ENCODE assay signal across 8 mouse cellular contexts in the genomic region with DNA sequence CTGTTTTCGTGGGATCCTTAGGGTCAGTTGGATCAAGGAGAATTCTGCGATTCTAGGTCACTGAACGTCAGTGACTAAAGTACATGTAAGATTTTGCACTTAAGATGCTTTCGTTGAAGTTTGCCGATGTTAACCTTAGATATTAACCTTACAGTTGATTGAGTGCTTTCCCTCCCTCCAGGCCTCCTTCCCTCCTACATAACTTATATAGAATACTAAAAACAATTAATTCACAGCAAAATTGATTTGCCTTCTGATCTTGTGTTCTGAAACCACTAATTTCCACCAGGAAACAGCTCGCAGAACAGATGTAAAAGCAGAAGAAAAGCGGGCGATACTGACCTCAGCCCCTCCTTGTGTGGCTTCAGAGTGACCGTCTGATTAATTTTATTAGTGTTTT.
DNase-seq lines count a peak whose midpoint lies in the region; ATAC-seq and TF ChIP-seq lines count a peak whose summit lies in the region.

No protein-coding gene starts in this region.

- intact Hi-C loops in heart, postnatal 10 days (cut with DNase I) = loop anchor here (10.0 kb wide), 2 partner anchors 193 to 303 kb away; no protein-coding TSS in a partner anchor
- intact Hi-C loops in left cerebral cortex, postnatal 10 days (cut with DNase I) = no loop called here

- peak overlapping the region; percentile 47 for H3K4me3 ChIP-seq in heart, postnatal 0 days (ENCODE audit: low read depth, low read length)
- no peak overlapping the region for H3K4me3 ChIP-seq in embryonic facial prominence, embryonic 12.5 days
- H3K4me3 ChIP-seq in hindbrain, embryonic 12.5 days = no peak overlapping the region
- H3K4me3 ChIP-seq in midbrain, embryonic 13.5 days (replicated peaks) = peak overlapping the region; percentile 14; the same call in 1 of the 2 replicates
- no peak overlapping the region for H3K4me3 ChIP-seq in liver, embryonic 11.5 days (ENCODE audit: low read depth, low read length)

- WGBS in heart, postnatal 0 days = 18% methylated on average over 9 of the region's 9 CpGs
- WGBS in embryonic facial prominence, embryonic 12.5 days = 30% methylated on average over 9 of the region's 9 CpGs
- 39% methylated on average over 9 of the region's 9 CpGs for WGBS in hindbrain, embryonic 12.5 days
- 20% methylated on average over 9 of the region's 9 CpGs for WGBS in midbrain, embryonic 13.5 days
- WGBS in liver, embryonic 11.5 days = 74% methylated on average over 9 of the region's 9 CpGs

- peak overlapping the region; percentile 62 for H3K4me2 ChIP-seq in heart, postnatal 0 days (ENCODE audit: low read depth, low read length)
- H3K4me2 ChIP-seq in embryonic facial prominence, embryonic 12.5 days (replicated peaks) = peak overlapping the region; percentile 26
- H3K4me2 ChIP-seq in hindbrain, embryonic 12.5 days (replicated peaks) = peak overlapping the region; percentile 41
- H3K4me2 ChIP-seq in midbrain, embryonic 13.5 days (replicated peaks) = peak overlapping the region; percentile 41
- no peak overlapping the region for H3K4me2 ChIP-seq in liver, embryonic 11.5 days

- no peak for TF ChIP-seq CTCF in heart, postnatal 0 days (IDR thresholded peaks at IDR 0.05; ENCODE audit: low read depth)

- peaks cover 36% of the 10 kb centered on the region for H3K4me1 ChIP-seq in heart, postnatal 0 days (ENCODE audit: control insufficient read depth, insufficient read depth)
- H3K4me1 ChIP-seq in embryonic facial prominence, embryonic 12.5 days = peaks cover 73% of the 10 kb centered on the region
- H3K4me1 ChIP-seq in hindbrain, embryonic 12.5 days = peaks cover 64% of the 10 kb centered on the region
- peaks cover 75% of the 10 kb centered on the region for H3K4me1 ChIP-seq in midbrain, embryonic 13.5 days (replicated peaks)
- H3K4me1 ChIP-seq in liver, embryonic 11.5 days (replicated peaks; ENCODE audit: control insufficient read depth, insufficient read depth, low read length) = peaks cover 3% of the 10 kb centered on the region

- no peaks in the 10 kb centered on the region for H3K27me3 ChIP-seq in heart, postnatal 0 days (ENCODE audit: control insufficient read depth, insufficient read depth, low read length)
- no peaks in the 10 kb centered on the region for H3K27me3 ChIP-seq in embryonic facial prominence, embryonic 12.5 days
- H3K27me3 ChIP-seq in hindbrain, embryonic 12.5 days = no peaks in the 10 kb centered on the region
- H3K27me3 ChIP-seq in midbrain, embryonic 13.5 days = 0 out of 2 replicates have a peak, but pooled peaks cover 8% of the 10 kb centered on the region
- H3K27me3 ChIP-seq in liver, embryonic 11.5 days (replicated peaks; ENCODE audit: control insufficient read depth, insufficient read depth, low read length) = no peaks in the 10 kb centered on the region

- no peak for ATAC-seq in heart, postnatal 0 days (ENCODE audit: insufficient read depth, low read depth)
- no peak for ATAC-seq in embryonic facial prominence, embryonic 12.5 days (ENCODE audit: insufficient number of reproducible peaks, insufficient read depth, low FRiP score, low TSS enrichment)
- no peak for ATAC-seq in hindbrain, embryonic 12.5 days (ENCODE audit: low FRiP score)
- no peak for ATAC-seq in midbrain, embryonic 13.5 days
- ATAC-seq in liver, embryonic 11.5 days (replicated peaks; ENCODE audit: low FRiP score) = no peak

- H3K9me3 ChIP-seq in heart, postnatal 0 days (replicated peaks; ENCODE audit: control insufficient read depth, low read length) = no peaks in the 10 kb centered on the region
- H3K9me3 ChIP-seq in embryonic facial prominence, embryonic 12.5 days = no peaks in the 10 kb centered on the region
- H3K9me3 ChIP-seq in hindbrain, embryonic 12.5 days (replicated peaks) = no peaks in the 10 kb centered on the region
- H3K9me3 ChIP-seq in midbrain, embryonic 13.5 days = no peaks in the 10 kb centered on the region
- no peaks in the 10 kb centered on the region for H3K9me3 ChIP-seq in liver, embryonic 11.5 days (ENCODE audit: control insufficient read depth, low read length)

- peak overlapping the region; percentile 52 for H3K9ac ChIP-seq in heart, postnatal 0 days (replicated peaks; ENCODE audit: low read depth, low read length)
- no peak overlapping the region for H3K9ac ChIP-seq in embryonic facial prominence, embryonic 12.5 days
- no peak overlapping the region for H3K9ac ChIP-seq in hindbrain, embryonic 12.5 days
- no peak overlapping the region for H3K9ac ChIP-seq in midbrain, embryonic 13.5 days (replicated peaks)
- H3K9ac ChIP-seq in liver, embryonic 11.5 days (ENCODE audit: low read depth, low read length) = no peak overlapping the region

- peak overlapping the region; percentile 92 for H3K27ac ChIP-seq in heart, postnatal 0 days (ENCODE audit: low read depth)
- H3K27ac ChIP-seq in embryonic facial prominence, embryonic 12.5 days = peak overlapping the region; percentile 63; the same call in 1 of the 2 replicates
- peak overlapping the region; percentile 80 for H3K27ac ChIP-seq in hindbrain, embryonic 12.5 days
- H3K27ac ChIP-seq in midbrain, embryonic 13.5 days = peak overlapping the region; percentile 53
- no peak overlapping the region for H3K27ac ChIP-seq in liver, embryonic 11.5 days (ENCODE audit: low read depth, low read length)

- DNase-seq in heart, postnatal 0 days (ENCODE audit: low spot score) = no peak
- DNase-seq in heart, postnatal 10 days = no peak
- no peak for DNase-seq in liver, embryonic 11.5 days (ENCODE audit: low spot score)
- DNase-seq in left cerebral cortex, postnatal 10 days (ENCODE audit: extremely low spot score in 1 of 2, low spot score in 2 of 2) = no peak
- no peak for DNase-seq in kidney, postnatal 14 days

- H3K36me3 ChIP-seq in heart, postnatal 0 days (replicated peaks; ENCODE audit: control insufficient read depth, insufficient read depth, low read length) = no peaks in the 10 kb centered on the region
- H3K36me3 ChIP-seq in embryonic facial prominence, embryonic 12.5 days = no peaks in the 10 kb centered on the region
- no peaks in the 10 kb centered on the region for H3K36me3 ChIP-seq in hindbrain, embryonic 12.5 days
- H3K36me3 ChIP-seq in midbrain, embryonic 13.5 days = no peaks in the 10 kb centered on the region
- H3K36me3 ChIP-seq in liver, embryonic 11.5 days (ENCODE audit: control insufficient read depth, insufficient read depth, low read length) = no peaks in the 10 kb centered on the region

- peak; percentile 41; the same call in 1 of the 2 replicates for TF ChIP-seq EP300 in heart, postnatal 0 days (IDR thresholded peaks at IDR 0.05; ENCODE audit: low read depth)

Comparison
In these comparisons a context has a peak if more than half of its experiments do, and no peak if none do; other contexts are left out.
1. H3K4me3 ChIP-seq: peak in heart, postnatal 0 days (single experiment) and midbrain, embryonic 13.5 days (single experiment); none in embryonic facial prominence, embryonic 12.5 days (single experiment), hindbrain, embryonic 12.5 days (single experiment) and liver, embryonic 11.5 days (single experiment).